Mouse (Mus musculus) adrenal gland, postnatal 25 days (tissue): ENCODE measurements around the gene Timeless. TPM values are rescaled to one million over a fixed set of nuclear protein-coding genes. Genes with fewer than 3 reads are reported as not detected.
"Not testable (repeated sequence)": the region's sequence is repeated elsewhere in the genome, so short reads cannot be mapped to it uniquely, and the experiment has no call there.

Source experiments
- DNase-seq: peaks from one replicate; pipeline ENCODE4 v3.0.0; 2021; ENCODE audit warnings: mixed read lengths
- long read RNA-seq: library from polyadenylated mRNA; stranded (forward); transcript quantifications from one replicate; pipeline ENCODE4 v2.0.0, GENCODE M21; 2021
- total RNA-seq: library from RNA; stranded (reverse); gene quantifications from 2 replicates; pipeline ENCODE4 v1.2.3, GENCODE M21; 2021

Gene Timeless
- total RNA-seq: 14.1 and 20.7 TPM in 2 replicates
- long read RNA-seq, full-length matches to known transcripts: 7 of 21 reads
- long read RNA-seq, partial matches to known transcripts: 9 of 21 reads
- long read RNA-seq, other reads (novel, unspliced or antisense): 5 of 21 reads

DNA sequence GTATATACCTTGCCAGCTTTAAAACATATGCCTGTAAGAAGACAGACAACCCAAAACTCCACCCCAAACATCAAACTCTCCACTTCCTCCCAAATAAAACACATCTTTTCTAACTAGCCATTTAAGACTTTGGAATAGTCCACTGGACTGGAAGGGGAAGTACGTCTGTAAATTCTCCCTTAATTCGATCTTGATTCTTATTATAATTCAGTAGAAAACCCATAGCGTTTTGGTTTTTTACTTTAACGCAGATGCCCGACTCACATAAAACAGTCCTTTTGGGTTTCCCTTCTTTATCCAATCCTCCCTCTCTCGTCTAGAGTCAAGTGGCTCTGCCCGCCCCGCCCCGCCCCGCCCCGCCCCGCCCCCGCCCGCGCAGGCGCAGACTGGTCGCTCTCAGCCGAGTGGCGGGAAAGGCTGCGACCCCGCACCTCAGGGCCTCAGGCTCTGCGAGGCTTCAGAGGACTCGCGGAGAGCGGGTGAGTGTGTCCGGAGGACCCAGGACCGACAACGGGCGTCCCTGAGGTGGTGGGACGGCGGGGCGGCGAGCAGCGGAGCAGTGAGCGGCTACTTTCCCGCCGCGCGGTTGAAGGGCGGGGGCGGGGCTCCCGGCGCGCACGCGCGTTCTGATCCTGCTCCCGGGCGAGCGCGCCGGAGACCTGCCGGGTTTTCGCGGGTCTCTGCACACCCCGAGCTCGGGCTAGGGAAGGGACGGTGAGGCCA, at the start of gene Timeless:
Gene Timeless, plus strand, starts transcription at position 369 of the 723 bp plus-strand sequence.
- peak; percentile 89 for DNase-seq

DNA sequence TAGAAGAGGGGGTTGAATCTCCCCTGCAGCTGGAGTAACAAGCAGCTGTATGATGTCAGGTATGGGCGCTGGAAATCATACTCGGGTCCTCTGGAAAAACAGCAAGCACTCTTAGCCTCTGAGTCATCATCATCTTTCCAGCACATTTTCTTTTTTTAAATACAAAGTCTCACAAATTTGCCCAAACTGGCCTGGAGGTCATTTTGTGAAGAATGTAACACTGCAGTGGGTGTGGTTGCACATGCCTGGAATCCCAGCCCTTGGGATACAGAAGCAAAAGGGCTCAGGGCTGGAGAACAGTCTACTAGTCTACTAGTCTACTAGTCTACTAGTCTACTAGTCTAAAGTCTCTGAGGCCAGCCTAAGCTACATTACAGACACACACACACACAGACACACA, 47.6 kb upstream of the Timeless start:
- DNase-seq: no peak

DNA sequence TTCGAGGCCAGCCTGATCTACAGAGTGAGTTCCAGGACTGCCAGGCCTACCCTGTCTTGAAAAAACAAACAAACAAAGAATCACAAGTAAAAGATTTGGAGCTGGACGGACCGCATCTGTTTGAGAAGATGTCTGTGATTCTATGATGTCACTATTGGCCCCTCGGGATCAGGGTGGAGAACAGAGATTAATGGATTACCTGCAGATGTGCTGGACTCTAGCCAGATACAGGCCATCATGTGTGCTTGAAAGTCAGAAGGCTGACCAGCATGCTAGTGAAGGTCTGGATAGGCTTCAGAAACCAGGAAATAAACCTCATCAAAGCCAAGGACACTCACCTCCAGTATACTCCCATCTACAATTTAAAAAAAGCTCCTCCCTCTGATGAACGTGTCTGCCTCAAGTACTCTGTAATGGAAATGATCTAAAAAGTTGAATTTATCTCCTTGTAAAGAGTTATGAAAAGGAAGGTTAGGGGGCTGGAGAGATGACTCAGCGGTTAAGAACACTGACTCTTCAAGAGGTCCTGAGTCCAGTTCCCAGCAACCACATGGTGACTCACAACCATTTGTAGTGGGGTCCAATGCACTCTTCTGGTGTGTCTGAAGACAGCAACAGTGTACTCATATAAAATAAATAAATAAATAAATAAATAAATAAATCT, 46.5 kb upstream of the Timeless start:
- DNase-seq: no peak

DNA sequence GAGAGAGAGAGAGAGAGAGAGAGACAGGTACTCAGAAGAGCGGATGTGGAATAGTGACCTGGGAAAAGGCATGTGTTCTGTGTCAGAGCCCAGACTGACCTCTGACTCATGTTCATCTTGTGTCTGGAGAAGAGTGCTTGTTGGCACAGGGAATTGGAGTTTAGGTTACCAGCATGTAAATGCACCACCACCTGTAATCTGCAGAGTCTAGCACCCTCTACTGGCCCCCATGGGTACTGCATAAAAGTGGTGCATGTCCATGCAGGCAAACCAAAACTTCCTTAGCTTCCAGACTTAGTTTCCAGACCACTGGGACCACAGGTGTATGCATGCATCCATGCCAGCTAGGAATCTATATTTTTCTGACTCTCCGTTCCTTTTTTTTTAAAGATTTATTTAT, 45.9 kb upstream of the Timeless start:
- DNase-seq: peak; percentile 80

DNA sequence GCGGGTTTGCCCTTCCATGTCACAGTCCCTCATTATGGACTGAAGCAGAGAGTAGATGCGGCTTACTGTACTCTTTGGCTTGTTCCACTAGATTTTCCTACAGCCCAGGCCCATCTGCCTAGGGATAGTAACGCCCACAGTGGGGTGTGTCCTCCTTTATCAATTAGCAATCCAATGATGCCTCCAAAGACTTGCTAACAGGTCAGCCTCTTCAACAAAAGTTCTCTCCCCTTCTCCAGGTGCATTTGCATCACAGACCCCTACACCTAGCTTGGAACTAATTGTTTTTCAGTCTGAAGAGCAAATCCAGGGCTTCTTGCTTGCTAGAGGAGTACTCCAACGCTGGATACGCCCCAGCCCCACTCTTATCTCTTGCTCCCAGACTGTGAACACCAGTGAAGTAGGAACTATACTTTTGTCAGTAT, 44.7 kb upstream of the Timeless start:
- DNase-seq: no peak

DNA sequence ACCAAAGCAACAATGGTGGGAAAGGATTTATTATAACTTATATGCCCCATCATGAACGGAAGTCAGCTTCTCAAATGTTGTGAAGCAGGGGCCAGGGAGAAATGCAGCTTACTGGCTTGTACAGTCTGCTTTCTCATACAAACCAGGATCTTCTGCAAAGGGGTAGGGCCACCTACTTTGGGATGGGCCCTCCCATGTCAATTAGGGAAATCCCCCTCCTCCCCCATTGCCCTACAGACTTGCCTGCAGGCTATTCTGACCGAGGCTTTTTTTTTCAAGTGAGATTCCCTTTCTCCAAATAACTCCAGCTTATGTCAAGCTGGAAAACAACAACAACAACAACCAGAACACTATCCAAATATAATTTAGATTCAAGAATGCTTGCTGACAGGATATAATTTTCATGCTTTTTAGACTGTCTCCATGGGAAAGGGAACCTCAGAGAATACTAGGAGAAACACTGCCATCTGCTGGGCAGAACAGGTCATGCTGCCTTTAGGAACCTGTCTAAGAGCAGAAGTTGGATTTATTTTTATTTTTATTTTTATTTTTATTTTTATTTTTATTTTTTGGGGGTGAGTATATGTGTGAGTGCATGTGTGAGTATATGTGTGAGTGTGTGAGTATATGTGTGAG, 43.5 kb upstream of the Timeless start:
- peak; percentile 74 for DNase-seq

DNA sequence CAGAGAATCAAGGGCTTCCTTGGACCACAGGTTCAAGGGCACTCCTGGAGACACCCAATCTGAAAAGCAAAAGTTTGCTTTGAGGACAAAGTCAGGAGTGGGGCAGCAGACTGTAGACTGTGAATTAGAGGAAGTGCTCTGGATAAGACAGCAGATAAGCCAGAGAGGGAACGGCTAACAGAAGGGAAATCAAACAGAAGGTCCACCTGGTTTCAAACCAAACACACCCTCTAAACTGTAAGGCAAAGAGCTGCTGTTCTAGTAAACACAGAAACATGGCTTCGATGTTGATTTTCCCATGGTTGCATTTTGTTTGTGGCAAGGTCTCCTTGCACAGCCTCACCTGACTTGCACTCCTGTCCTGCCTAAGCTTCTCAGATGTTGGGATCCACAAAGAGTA, 40.4 kb upstream of the Timeless start:
- no peak for DNase-seq

DNA sequence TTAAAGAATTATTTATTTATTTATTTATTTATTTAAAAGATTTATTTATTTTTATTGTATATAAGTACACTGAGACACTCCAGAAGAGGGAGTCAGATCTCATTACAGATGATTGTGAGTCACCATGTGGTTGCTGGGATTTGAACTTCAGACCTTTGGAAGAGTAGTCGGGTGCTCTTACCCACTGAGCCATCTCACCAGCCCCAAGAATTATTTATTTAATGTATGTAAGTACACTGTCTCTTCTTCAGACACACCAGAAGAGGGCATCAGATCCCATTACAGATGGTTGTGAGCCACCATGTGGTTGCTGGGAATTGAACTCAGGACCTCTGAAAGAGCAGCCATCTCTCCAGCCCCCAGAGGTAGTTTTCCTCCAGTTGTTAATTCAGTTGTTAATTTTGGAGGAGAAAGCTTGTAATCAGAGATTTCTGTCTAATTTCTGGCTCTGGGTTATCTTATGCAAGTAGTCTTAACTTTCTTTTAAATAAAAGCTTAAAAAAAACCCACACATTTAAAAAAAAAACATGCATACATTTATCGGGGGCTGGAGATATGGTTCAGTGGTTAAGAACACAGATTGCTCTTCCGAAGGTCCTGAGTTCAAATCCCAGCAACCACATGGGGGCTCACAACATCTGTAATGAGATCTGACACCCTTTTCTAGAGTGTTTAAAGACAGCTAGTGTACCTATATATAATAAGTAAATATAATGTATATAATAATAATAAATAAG, 39.7 kb upstream of the Timeless start:
- DNase-seq: not testable (repeated sequence)

DNA sequence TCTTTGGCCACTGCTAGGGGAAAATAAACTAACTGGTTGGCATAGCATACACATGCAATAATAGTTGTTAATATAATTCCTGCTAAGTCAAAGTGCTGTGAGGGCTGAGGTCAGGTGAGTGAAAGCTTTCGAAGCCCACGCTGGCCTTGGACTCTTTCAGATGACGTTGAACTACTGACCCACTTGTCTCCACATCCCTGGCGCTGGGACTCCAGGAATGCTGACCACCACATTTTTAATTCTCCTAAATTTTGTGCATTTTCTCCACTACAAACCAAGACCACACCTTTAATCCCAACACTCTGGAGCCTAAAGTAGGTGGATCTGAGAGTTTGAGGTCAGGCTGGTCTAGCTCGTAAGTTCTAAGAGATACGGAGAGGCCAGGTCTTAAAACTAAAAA, 38.8 kb upstream of the Timeless start:
- DNase-seq: no peak

DNA sequence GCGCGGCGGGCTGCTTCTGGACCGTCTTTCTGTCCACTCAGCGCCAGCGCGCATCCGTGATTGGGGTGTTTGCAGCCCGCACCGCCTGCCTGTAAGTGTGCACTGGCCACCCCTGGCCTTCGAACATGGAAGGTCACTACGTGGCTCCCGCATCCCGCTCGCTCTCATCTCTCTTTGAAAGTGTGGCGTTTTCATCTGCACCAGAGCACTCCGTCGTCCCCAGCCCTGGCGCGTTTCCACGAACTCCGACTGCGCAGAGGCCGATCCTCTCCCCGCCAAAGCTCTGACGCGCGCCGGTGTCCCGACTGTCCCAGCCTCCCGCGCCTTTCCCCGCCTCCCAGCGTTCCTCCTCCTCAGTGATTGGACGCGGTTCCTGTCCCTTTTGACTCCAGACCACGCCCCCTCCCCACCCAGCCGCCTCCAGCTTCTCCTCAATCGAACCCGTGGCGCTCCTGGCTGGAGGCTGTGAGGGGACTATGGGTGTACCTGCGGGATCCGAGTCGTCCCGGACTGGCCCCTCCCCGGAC, 37.8 kb upstream of the Timeless start, which contains the start of gene Gls2:
Gene Gls2, plus strand, starts transcription at position 434 of the 527 bp plus-strand sequence.
- peak; percentile 99 for DNase-seq

DNA sequence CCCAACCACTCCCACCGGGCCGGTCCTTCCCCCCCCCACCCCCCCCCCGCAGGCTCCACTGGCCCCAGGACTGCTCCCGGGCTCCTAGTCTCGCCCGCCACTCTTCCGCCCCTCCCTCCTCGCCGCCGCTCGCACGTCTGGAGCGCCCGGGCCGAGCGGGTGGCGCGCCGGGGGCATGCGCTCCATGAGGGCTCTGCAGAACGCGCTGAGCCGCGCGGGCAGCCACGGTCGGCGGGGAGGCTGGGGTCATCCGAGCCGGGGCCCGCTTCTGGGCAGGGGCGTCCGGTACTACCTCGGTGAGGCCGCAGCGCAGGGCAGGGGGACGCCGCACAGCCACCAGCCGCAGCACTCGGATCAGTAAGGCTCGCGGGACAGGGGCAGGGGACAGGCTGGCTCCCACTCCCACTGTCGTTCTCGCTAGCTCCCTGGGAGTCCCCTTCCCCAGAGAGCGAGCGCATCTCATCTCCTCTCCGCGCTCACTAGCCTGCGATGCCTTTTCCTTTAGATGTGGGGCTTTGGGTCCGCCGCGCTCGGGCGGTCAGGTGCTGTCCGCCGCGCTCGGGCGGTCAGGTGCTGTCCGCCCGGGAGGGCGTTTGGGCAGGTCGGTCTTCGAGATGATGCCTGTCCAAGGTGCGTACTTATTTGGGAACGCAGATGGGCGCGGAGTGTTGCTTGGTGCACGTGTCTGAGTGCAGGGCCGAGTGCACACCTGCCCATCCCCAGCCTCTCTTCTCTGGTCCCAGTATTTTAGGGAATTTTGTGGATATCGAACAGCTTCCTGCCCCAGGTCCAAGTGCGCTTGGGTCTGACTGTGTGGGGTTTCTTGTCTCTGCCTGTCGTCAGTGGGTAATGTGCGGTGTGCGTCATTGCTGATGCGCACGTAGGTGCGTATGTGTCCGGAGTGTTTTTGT, 37.1 kb upstream of the Timeless start:
- no peak for DNase-seq

DNA sequence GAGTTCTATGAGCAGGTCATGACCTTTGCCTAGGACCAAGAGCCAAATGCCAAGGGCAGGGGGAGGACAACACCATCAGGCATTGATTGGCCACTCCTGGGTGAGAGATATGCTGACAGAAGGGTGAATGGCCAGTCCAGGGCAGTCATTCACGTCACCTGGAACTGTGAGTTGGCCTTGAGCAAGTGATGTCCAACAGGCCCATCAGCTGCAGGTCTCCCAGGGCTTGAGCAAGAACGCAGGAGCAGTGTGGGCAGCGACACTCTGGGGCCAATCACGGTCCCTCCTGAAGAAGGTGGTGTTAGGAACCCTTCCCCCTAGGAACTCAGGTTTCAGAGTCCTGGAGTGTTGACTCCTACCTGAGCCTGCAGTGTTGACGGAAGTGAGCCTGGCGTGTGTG, 30.0 kb upstream of the Timeless start:
- no peak for DNase-seq

DNA sequence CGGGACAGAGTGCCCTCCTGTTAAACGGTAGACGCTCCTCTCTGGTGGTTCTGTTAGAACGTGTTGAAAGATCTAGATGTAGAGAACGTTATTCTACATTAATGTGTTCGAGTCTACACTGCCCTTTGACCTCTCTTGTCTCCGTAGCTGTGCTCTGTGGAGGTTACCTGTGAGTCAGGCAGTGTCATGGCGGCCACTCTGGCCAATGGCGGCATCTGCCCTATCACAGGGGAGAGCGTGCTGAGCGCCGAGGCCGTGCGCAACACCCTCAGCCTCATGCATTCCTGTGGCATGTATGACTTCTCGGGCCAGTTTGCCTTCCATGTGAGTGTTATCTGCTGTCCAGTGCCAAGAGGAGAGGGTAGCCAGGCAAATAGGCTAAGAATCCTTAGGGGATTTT, 26.9 kb upstream of the Timeless start:
- no peak for DNase-seq

DNA sequence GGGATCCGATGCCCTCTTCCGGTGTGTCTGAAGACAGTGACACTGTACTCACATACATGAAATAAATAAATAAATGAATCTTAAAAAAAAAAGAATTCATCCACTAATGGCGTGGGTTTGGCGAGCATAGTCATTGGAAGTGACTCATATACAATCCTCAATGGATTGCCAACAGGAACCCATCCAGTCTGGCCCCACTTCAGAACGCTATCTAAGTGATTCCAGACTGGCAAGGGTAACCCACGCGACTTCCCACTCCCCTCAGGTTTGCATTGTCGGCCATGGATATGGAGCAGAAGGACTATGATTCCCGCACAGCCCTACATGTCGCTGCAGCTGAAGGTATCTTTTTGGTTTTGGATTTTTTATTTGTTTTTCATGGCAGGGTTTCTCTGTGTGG, 23.5 kb upstream of the Timeless start:
- no peak for DNase-seq

DNA sequence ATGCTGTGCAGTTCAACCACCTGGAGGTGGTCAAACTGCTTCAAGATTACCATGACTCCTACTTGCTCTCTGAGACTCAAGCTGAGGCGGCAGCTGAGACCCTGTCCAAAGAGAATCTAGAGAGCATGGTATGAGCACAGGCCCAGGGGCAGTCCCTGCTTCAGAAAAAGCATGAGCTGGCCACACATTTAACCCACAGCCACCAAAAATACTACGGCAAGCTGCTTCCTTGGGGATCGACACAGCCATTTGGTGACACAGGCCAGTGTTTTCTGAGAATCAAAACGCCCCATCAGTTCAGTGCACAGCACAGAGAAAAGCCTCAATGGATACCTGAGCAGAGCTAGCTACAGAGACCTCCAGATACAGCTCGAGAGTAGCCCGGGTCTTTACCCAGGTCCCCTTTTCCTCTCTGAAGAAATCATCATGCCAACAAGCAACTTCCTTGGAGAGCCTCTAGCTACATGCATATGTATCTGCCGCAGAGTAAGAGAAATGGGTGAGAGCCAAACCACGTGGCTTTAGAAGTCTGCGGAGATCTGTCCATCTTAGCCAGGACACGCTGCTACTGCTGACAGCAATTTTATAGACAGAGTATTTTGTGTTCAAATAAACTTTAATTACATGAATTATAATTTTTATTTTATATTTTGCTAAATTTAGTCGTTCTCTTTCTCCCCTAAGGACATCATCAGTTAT, 22.4 kb upstream of the Timeless start:
- DNase-seq: no peak

DNA sequence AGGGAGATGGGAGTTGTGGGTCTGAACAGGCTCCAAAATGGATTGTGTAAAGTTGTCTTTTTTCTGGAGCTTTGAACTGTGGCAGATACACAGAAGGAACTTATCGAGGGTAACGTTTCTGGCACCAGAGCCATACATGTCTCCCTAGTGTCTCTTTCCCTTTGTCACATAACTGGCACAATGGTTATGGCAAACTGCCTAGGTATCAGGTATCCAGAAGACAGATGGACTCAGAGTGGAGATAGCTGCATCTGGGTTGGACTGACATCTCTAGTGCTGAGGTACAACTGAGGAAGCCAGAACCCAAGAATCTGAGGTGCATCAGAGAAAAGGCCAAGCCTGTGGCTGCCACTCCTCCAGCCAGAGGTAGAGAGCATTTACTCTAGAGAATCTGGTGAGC, 21.7 kb upstream of the Timeless start:
- DNase-seq: no peak

DNA sequence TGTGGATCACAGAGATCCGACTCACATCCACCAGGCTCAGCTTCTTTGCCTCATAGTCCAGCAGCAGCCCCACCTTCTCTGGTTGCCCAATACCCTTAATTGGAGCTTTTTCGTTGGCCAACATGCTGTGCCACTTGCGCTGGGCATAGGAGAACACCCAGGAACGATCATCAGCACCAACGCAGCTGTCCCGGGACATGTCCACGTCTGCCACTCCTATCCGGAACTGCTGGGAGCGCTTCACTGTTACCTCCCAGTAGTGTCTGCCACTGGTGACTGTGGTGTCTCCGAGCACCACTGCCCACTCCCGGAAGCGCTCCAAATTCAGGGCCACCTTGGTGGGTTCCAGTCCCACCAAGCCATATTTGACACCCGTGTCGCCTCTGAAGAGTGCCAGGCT, 20.9 kb upstream of the Timeless start:
- DNase-seq: peak; percentile 23

DNA sequence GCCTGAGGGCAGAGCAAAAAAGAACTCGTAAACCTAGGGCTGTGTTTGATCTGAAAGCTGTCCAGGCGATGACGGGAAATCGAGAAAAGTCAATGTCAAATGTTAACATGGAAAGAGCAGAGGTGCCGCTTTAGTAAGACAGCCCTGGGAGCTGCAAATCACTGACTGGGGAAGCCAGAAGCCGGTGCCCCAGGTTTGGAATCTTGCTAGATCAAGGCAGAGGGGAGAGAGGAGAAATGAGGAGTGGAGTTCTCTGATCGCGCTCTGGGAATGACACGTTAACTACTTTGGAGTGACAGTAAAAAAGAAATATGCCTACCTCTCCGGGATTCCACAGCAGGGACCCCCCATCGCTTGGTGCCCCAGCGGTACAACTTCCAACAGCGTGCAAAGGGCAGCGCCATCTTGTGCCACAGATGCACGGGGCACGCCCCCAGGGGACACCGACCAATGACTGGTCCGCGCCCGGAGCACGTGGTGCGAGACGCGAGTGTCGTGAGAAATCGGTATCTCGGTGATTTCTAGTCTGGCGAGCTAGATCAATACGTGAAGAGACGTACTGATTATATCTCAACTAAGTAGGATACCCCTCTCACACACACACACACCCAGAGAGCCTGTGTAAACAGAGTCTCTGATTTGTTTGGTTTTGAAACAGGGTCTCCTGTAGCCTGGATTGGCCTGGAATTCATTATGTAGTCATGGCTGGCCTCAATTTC, 20.3 kb upstream of the Timeless start, which contains the start of gene Spryd4:
Gene Spryd4, minus strand, starts transcription at position 418 of the 719 bp plus-strand sequence.
- DNase-seq: peak; percentile 92

DNA sequence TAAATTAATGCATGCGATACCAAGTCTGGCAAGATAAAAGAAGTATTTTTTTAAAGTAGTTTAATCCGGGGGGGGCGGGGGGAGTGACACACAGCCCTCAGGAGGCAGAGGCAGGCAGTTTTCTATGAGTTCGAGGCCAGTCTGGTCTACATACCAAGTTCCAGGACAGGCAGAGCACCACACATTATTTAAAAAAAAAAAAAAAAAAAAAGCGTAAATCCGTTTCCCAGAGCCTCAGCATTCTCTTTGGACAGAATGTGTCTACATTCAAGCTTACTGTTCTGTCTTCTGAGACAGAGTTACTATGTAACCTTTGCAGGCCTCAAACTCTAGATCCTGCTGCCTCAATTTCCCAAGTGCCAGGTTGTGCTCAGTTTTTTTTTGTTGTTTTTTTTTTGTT, 19.7 kb upstream of the Timeless start:
- no peak for DNase-seq
